Mouse (Mus musculus) adrenal gland, postnatal 36 days (tissue): ENCODE measurements at regions not wholly inside any gene's neighbourhood (a gene's known extent, or its start where the extent isn't known, plus 50 kb on each side); places are given as distances from the start of the nearest gene placed in this dataset.
A peak's percentile ranks its signal among the peaks of the same experiment; 100 is the strongest.

Source experiments
- DNase-seq, 2 experiments: peaks; one replicate each; pipeline ENCODE4 v3.0.0; 2021; ENCODE audit warnings: mixed read lengths in 1 of 2

GRCm38 (mm10) chr6:103312935-103313334 is 197.5 kb upstream of the Chl1 start:
- no peak for DNase-seq

DNA sequence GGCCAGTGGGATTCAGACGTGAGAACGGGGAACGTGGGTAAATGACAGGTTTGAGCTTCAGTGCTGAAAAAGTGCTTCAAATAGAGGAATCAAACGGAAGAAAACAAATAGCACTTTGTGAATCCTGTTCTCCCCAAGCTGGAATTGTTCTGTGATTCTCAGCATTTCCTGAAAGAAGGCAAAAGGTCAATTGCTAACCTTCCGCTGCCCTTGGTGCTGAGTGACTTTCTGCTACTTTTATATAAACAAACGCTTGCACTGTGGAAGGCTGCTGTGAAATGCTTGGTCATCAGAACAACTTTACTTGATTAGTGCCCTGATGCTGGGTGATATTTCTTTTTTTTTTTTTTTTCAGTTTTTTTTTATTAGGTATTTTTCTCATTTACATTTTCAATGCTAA is 192.3 kb upstream of the Chl1 start:
- peak in 1 of 2 experiments; percentile 2 for DNase-seq

DNA sequence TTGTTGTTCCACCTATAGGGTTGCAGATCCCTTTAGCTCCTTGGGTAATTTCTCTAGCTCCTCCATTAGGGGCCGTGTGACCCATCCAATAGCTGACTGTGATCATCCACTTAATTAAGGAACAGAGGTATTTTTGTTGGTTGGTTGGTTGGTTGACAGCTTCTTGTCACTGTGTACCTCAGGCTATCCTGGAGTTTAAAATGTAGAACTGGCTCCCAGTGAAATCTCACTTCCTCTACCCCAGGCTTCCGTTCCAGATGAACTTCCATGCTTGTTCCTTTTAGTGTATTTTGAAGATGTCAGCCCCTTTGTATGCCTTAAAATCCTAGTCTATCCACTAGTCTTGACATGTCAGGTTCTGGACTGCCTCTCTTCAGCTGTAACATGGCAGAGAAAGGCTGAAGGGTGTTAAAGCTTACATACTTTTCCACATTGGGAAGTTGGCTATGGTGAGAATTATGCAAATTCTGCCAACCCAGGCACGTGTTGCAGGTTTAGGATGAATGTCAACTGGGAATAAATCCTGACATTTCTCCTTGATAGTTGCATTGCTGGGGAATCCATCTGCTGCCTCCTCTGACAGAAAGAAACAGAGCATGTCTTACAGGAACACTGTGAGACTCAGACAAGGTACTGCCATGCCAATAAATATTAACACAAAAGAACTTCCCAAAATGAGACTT is 191.6 kb upstream of the Chl1 start:
- no peak for DNase-seq

GRCm38 (mm10) chr6:103319964-103320363 is 190.4 kb upstream of the Chl1 start:
- DNase-seq: no peak

DNA sequence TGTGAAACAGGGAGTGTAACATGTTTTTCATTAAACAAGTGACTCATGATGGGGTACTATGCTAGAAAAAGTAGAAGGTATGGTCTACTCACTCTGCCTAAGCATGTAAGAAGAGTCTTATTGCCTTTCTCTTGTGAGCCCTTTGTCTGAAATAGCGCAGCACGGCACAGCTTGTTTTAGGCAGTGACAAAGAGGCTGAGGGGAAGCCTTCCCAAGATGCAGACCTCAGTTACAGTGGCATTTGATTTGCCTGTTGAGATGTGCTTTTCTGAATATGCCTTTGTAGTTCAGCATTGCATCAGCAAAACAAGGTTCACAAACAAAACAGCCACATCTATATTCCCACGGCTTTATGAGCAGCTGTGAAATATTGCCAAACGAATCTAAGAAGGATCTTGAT is 189.8 kb upstream of the Chl1 start:
- DNase-seq: no peak

DNA sequence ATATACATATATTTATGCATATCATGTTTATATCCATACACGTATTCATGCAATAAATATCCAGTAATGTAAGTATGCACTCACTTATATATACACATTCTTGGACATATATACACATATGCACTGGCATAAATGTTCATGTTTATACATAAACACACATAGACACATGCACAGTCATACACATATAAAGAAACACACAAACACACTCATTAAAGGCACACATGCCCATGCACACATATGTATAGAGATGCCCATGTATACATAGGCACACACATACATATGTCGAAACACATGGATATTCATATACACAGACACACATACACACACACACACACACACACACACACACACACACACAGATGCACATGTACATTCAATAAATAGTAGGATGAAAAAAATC is 189.3 kb upstream of the Chl1 start:
- DNase-seq: no peak

- no peak for DNase-seq
Observed at GRCm38 (mm10) chr6:103322442-103322841, 187.9 kb upstream of the Chl1 start.

DNA sequence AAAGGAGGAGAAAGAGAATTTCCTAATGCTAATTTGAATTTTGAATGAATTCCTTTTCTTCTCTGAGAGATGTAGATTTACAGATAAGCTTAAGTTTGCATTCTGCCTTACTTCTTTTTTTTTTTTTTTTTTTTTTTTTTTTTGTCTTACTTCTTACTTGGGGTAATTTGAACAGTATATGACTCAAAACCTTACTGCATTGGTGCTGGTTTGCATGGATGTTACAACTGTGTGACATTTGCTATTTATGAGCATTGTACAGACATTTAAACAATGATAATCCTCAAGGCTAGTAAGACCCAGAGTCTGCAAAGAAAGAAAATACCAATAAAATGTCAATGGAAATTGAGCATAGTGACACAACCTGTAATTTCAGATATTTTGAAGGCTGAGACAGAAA is 174.7 kb upstream of the Chl1 start:
- no peak for DNase-seq

- DNase-seq: no peak
Observed at GRCm38 (mm10) chr6:103339961-103340732, 170.2 kb upstream of the Chl1 start.

GRCm38 (mm10) chr6:103343515-103343914 is 166.9 kb upstream of the Chl1 start:
- DNase-seq: no peak

DNA sequence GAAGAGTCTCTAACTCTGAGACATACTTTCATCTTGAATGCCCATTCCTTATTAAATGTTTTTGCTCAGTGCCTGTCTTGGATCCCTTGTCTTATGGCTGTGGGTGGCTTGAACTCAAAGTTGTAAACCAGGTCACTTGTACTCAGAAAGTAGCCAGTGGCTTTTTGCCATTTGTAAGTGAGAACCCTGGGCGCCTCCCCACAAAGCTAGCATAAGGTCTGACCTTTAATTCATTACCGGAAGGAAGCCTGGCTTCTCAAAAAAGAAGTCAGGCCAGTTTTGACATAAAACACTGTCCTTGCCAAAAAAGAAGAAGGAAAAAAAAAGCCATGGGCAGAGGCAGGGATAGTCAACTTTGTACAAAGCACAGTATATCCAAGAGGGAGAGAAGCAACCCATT is 166.0 kb upstream of the Chl1 start:
- peak in 1 of 2 experiments; percentile 3 for DNase-seq

- DNase-seq: no peak
Observed at GRCm38 (mm10) chr6:103345195-103345594, 165.2 kb upstream of the Chl1 start.

- peak in 1 of 2 experiments; percentile 21 for DNase-seq
Observed at GRCm38 (mm10) chr6:103352405-103353124, 157.8 kb upstream of the Chl1 start.

- no peak for DNase-seq
Observed at GRCm38 (mm10) chr6:103353346-103353745, 157.0 kb upstream of the Chl1 start.

GRCm38 (mm10) chr6:103366782-103367491 is 143.4 kb upstream of the Chl1 start:
- no peak for DNase-seq

GRCm38 (mm10) chr6:103374956-103375355 is 135.4 kb upstream of the Chl1 start:
- no peak for DNase-seq

- DNase-seq: no peak
Observed at GRCm38 (mm10) chr6:103377277-103377676, 133.1 kb upstream of the Chl1 start.

GRCm38 (mm10) chr6:103378047-103378446 is 132.3 kb upstream of the Chl1 start:
- DNase-seq: no peak

GRCm38 (mm10) chr6:103381030-103381429 is 129.4 kb upstream of the Chl1 start:
- DNase-seq: no peak

- DNase-seq: no peak
Observed at GRCm38 (mm10) chr6:103381930-103382329, 128.5 kb upstream of the Chl1 start.

GRCm38 (mm10) chr6:103386591-103386990 is 123.8 kb upstream of the Chl1 start:
- no peak for DNase-seq

- DNase-seq: no peak
Observed at GRCm38 (mm10) chr6:103405961-103406360, 104.4 kb upstream of the Chl1 start.
